Mouse (Mus musculus): Measurements from ENCODE around the gene Alox12.

DNA sequence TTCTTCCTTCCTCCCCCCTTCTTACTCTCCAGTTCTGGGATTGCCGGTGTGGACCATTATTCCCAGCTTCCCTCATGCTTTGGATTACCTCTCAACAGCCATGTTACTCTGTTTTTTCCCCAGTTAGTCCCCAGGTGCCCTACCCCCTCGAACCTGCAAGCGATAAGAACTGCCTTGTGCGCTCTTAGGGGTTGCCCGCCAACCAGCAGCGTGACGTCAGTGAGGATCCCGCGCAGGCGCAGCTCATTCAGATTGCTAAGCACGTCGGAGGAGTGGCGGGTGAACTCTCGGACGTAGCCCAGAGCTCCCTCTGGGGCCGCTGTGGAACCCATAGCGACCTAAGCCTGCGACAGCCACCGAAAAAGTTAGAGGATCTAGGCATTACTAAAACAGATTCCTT, 26.3 kb downstream of the Alox12 start:
- no peak for TF ChIP-seq CTCF (IDR thresholded peaks at IDR 0.05; ENCODE audit: control insufficient read depth, insufficient read depth, insufficient read length)
- peak; percentile 77 for TF ChIP-seq MAX (IDR thresholded peaks at IDR 0.05)

Data from C2C12 (cell line).